Mouse (Mus musculus) ES-E14 (cell line): ENCODE results near the gene Alox5ap.

Source experiments
- CHD2 ChIP-seq: IDR thresholded peaks from 2 replicates; pipeline ENCODE4 v1.6.1; 2014; ENCODE audit warnings: mild to moderate bottlenecking, low read depth, low read length, inconsistent platforms
- HCFC1 ChIP-seq: IDR thresholded peaks from 2 replicates; pipeline ENCODE4 v1.6.1; 2012; ENCODE audit warnings: low read length, inconsistent platforms, borderline replicate concordance; ENCODE audit not compliant: insufficient read depth
- ZC3H11A ChIP-seq: IDR thresholded peaks from 2 replicates; pipeline ENCODE4 v1.6.1; 2012; ENCODE audit warnings: low read depth, mild to moderate bottlenecking, inconsistent platforms, low read length, borderline replicate concordance

GRCm38 (mm10) chr5:149219493-149219892 lies 45.1 kb upstream of the Alox5ap start:
- TF ChIP-seq ZC3H11A, result no peak
- no peak for TF ChIP-seq CHD2
- no peak for TF ChIP-seq HCFC1
